Mouse (Mus musculus): ENCODE data around the gene Mgmt.

The Mgmt gene

DNA sequence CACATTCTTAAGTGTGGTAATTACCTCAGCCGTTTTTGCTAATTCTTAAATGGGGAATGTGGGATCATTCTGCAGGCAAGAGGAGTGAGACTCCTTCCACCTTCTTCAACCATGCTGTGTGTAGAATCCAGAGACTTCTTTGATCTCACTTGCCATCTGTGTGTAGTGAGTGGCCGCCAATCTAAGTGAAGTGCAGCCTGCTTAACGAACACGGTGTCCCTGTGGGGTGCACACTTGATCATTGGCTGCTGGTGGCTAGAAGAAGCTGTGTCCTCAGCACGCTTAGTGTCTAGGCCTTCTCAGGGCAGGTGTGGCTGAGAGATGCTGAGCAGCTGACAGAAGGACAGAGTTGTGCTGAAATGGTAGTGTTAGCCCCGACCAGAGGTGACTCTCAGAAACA lies 113.9 kb downstream of the Mgmt start:
- DNase-seq, result no peak

DNA sequence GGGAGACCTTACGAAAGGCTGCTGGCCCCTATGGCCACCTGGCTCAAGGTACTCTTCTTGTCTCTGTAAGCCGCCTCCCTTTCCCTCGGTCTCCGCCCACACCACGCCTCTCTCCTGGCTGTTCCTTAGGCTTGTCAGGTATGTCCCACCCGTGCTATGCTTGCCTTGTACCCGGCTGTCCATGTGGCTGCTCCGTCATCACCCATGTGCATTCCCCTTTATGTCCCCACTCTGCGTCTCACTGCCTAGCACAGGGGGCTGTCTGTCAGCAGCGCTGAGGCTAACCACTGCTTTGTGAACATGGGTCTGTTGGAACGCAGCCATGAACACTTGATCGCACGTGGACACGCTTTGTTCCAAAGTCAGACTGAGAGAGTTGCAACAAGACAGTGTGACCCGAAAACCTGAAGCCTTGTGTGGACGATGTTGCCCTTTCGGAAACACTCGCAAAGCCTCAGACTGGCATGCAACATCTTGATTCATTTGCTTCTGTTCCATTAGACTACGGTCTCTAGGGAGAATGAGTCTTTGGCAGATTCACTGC lies 115.4 kb downstream of the Mgmt start:
- no peak for DNase-seq

- no peak for DNase-seq
Observed at GRCm38 (mm10) chr7:137010451-137010850, 116.0 kb downstream of the Mgmt start.

GRCm38 (mm10) chr7:137012687-137013086 lies 118.3 kb downstream of the Mgmt start:
- no peak for DNase-seq

GRCm38 (mm10) chr7:137013433-137013832 lies 119.0 kb downstream of the Mgmt start:
- DNase-seq, result no peak

- DNase-seq, result no peak
Observed at GRCm38 (mm10) chr7:137018614-137019013, 124.2 kb downstream of the Mgmt start.

DNA sequence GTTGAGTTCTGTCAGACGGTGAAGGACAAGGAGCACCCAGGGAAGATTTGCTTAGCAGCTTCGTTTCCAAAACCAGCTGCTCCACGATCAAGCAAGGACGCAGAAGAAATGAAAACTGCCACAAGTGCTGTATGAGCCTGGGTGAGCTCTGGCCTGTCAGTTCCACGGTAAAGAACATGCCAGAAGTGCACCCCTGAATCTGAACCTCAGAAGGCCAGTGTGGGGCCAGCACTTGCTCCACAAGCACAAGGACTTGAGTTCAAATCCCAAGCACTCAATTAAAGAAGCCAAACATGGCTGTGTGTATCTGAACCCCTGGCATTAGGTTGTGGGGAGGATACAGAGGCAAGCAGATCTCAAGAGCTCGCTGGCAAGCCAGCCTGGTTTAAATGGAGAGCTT lies 125.8 kb downstream of the Mgmt start:
- no peak for DNase-seq

- DNase-seq, result no peak
Observed at GRCm38 (mm10) chr7:137030789-137031188, 136.4 kb downstream of the Mgmt start.

- DNase-seq, result no peak
Observed at GRCm38 (mm10) chr7:137033177-137033576, 138.8 kb downstream of the Mgmt start.

- no peak for DNase-seq
Observed at GRCm38 (mm10) chr7:137034986-137035385, 140.6 kb downstream of the Mgmt start.

DNA sequence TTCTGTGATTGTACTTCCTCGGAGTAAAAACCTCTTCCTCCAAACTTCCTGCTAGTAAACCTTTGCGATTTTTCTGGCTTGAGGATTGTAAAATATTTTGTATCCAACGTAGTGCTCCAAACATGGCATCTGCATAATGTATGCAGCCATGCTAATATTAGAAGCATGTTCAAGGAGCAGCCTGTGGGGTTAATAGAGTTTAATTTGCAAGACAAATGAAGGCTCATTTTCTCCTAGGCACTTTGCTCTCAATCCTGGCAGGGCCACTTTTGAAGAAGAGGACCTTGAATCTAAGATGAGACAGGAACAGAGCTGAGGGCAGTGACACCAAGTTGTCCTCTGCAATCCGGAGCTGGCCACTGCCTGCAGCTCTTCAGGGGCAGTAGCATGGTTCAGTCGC lies 141.5 kb downstream of the Mgmt start:
- DNase-seq, result no peak

DNA sequence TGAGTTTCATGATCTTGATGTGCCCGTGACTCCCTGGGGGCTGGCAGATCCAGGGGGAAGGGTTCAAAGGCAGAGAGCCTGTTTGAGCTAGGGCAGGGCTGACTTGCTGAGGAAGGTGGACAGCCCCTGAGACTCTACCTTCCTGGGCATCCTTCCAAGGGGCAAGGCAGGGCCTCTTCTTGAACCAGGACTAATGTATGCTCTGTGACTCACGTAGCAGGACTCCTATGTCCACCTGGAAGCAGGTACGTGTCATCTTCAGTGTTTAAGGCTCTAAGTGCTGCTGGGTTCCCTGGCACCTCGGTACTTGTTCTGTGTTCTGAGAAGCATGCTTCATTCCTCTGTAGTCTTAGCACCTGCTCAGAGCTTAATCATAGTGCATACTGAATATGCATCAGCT lies 143.1 kb downstream of the Mgmt start:
- DNase-seq, result no peak

- DNase-seq, result no peak
Observed at GRCm38 (mm10) chr7:137037872-137038271, 143.5 kb downstream of the Mgmt start.

- no peak for DNase-seq
Observed at GRCm38 (mm10) chr7:137038311-137038945, 144.0 kb downstream of the Mgmt start.

DNA sequence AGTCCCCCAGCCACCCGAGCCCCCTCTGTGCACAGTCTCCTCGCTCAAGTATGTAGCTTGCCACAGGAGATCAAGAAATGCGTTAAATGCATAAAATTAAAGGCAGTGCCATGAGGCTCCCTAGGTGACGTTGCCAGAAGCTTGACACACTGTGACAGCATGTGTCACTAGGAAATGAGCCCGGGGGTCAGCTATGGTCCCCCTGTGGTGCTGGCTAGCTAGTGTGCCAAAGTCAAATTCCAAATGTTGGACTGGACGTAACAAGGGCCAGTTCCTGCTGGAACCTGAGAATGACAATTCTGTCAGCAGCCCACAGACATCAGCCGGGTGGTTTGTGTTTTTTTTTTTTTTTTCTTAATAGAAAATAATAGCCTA lies 144.5 kb downstream of the Mgmt start:
- DNase-seq, result no peak

DNA sequence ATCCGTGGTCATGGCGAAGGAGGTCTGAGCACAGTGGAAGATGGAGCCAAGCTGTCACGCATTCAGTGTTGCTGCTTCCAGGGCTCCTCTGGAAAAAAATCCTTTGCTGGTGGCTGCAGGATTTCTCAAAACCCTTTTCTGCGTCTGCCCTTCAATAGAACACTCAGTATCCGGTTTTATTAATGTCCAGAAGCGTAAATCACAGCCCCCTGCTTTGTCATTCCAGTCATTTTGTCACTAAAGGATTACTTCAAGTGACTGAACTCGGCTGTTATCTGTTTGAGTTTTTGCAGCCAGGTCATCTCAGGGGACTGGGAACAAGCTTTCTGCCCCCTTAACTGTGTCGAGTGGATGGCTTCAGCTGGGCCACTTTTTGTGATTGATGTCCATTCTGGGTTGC lies 146.2 kb downstream of the Mgmt start:
- DNase-seq, result no peak

- DNase-seq, result no peak
Observed at GRCm38 (mm10) chr7:137046891-137047290, 152.5 kb downstream of the Mgmt start.

DNA sequence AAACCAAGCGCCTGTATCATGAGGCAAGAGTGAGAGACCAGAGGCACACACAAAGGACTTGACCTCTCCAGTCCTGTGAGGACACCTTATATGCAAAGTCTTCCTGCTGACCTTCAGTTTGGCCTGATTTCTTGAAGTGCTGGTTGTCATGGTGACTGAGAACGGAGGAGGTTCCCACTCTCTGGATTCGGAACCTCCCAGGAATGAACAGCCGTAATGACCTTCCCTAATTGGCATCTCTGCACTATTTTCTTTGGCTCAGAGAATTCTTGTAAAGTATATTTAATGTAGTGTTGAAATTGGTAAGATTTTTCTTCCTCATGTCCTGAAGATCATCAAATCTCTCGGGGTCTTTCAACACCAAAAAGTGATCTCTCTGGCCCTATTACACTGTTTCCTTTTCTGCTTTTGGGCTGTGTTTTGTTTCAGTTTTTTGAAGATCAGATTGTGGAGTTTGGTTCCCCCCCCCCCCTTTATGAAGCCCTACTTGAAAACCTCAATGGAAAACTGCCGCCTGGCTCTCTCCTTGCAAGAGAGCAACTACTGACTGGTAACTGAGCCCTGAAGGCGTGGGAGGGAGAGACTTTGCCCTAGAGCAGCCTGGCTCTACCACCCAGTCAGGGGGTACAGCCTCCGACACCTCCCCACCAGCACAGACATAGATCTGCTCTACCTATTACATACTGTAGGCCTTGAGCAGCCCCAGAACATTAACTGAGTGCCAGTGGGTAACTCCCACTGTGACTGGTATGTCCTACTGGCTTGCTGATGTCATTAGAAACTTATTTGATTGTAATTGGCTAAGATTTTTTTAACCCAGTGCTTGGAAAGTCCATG lies 153.9 kb downstream of the Mgmt start:
- DNase-seq, result no peak

DNA sequence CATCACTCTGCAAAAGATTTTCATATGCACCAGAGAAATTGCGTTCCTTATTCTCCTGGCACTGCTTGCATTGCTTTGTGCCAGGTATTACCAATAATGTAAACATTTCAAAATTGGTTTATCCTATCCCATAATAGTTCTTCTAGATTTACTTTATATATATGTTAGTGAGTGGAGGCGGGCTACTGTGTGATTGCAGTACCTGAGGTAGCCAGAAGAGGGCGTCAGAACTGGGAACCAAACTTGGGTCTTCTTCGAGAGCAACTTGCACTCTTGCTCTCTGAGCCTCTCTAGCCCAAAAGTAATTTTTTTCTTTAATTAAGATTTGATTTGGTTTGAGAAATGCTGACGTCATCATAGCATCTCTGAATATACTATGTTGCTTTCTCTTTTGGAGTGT lies 159.9 kb downstream of the Mgmt start:
- no peak for DNase-seq

GRCm38 (mm10) chr7:137056126-137056525 lies 161.7 kb downstream of the Mgmt start:
- no peak for DNase-seq

GRCm38 (mm10) chr7:137060488-137060887 lies 166.1 kb downstream of the Mgmt start:
- DNase-seq, result peak in 1 of 2 experiments; percentile 6

- DNase-seq, result no peak
Observed at GRCm38 (mm10) chr7:137061109-137061508, 166.7 kb downstream of the Mgmt start.

- DNase-seq, result no peak
Observed at GRCm38 (mm10) chr7:137064255-137064654, 169.8 kb downstream of the Mgmt start.

- DNase-seq, result no peak
Observed at GRCm38 (mm10) chr7:137065408-137065807, 171.0 kb downstream of the Mgmt start.

Data from thymus, postnatal 36 days (tissue).